In genomic region chr15:93074070-93074469, GRCm38 (mm10) we compare ENCODE assay signal across 26 mouse cellular contexts.
DNase-seq lines count a peak whose midpoint lies in the region; ATAC-seq and TF ChIP-seq lines count a peak whose summit lies in the region.
"Had no signal": no experiment of that assay in that cellular context is flagged by ENCODE, and none has a peak within 500 bp of the region (broad histone marks: within the 10 kb centered on the region; RNA-seq: fewer than 3 reads in every experiment).

No protein-coding gene starts in this region.

- no peaks in the 10 kb centered on the region for H3K27me3 ChIP-seq in heart, adult 2 months (ENCODE audit: control insufficient read depth, insufficient read depth, low read length)
- H3K27me3 ChIP-seq in liver, embryonic 14.5 days (ENCODE audit: control insufficient read depth, insufficient read depth, low read length), result no peaks in the 10 kb centered on the region
- H3K27me3 ChIP-seq in liver, embryonic 12.5 days (replicated peaks), result no peaks in the 10 kb centered on the region
- H3K27me3 ChIP-seq: embryonic facial prominence, embryonic 12.5 days; intestine, embryonic 15.5 days; liver, embryonic 13.5 days; lung, embryonic 15.5 days; midbrain, embryonic 13.5 days had no signal

- no peak for DNase-seq in heart, adult 2 months
- DNase-seq in heart, adult 11 months, result no peak
- no peak for DNase-seq in liver, embryonic 14.5 days (ENCODE audit: low read depth in 3 of 3, low spot score in 3 of 3)
- peak; percentile 21 for DNase-seq in R1 (ENCODE audit: low read depth, low spot score)
- DNase-seq: cerebellum, adult 9-10 months; cerebellum, postnatal 36 days; embryo, embryonic 11 days; gastrocnemius, postnatal 36 days; heart, postnatal 14 days; kidney, adult 9 months; kidney, postnatal 14 days; left cerebral cortex, postnatal 4 days; liver, embryonic 13.5 days; lung, postnatal 4 days had no signal

- no peak for TF ChIP-seq POLR2A in heart, adult 2 months (IDR thresholded peaks at IDR 0.05; ENCODE audit: insufficient read depth, low read depth, low read length)

- no peak for TF ChIP-seq EP300 in heart, adult 2 months (IDR thresholded peaks at IDR 0.05; ENCODE audit: insufficient read depth, low read depth, low read length)
- no peak for TF ChIP-seq EP300 in liver, embryonic 14.5 days (IDR thresholded peaks at IDR 0.05; ENCODE audit: low read depth)

- intact Hi-C loops in heart, adult 2 months (cut with DNase I), result no loop called here

- H3K4me3 ChIP-seq in heart, adult 2 months, result no peak overlapping the region
- no peak overlapping the region for H3K4me3 ChIP-seq in liver, embryonic 14.5 days (ENCODE audit: insufficient read depth in 1 of 2, low read depth in 2 of 2, low read length in 2 of 2)
- no peak overlapping the region for H3K4me3 ChIP-seq in liver, embryonic 12.5 days
- H3K4me3 ChIP-seq: embryonic facial prominence, embryonic 12.5 days; hindbrain, embryonic 10.5 days; intestine, embryonic 15.5 days; liver, embryonic 13.5 days; lung, embryonic 15.5 days; midbrain, embryonic 13.5 days had no signal

- H3K4me1 ChIP-seq in heart, adult 2 months (ENCODE audit: control insufficient read depth, insufficient read depth, low read length), result no peaks in the 10 kb centered on the region
- H3K4me1 ChIP-seq in liver, embryonic 14.5 days (replicated peaks; ENCODE audit: control insufficient read depth in 2 of 2, insufficient read depth in 2 of 2, low read length in 1 of 2), result no peaks in the 10 kb centered on the region
- no peaks in the 10 kb centered on the region for H3K4me1 ChIP-seq in liver, embryonic 12.5 days
- H3K4me1 ChIP-seq: embryonic facial prominence, embryonic 12.5 days; hindbrain, embryonic 10.5 days; intestine, embryonic 15.5 days; liver, embryonic 13.5 days; lung, embryonic 15.5 days; midbrain, embryonic 13.5 days had no signal

- no peak overlapping the region for H3K9ac ChIP-seq in heart, adult 2 months (ENCODE audit: low read depth, low read length)
- no peak overlapping the region for H3K9ac ChIP-seq in liver, embryonic 14.5 days (replicated peaks)
- no peak overlapping the region for H3K9ac ChIP-seq in liver, embryonic 12.5 days
- H3K9ac ChIP-seq: embryonic facial prominence, embryonic 12.5 days; intestine, embryonic 15.5 days; liver, embryonic 13.5 days; lung, embryonic 15.5 days; midbrain, embryonic 13.5 days had no signal

- no peak for ATAC-seq in liver, embryonic 14.5 days (ENCODE audit: insufficient read depth)
- no peak for ATAC-seq in liver, embryonic 12.5 days
- peak; percentile 56; the same call in 1 of the 2 replicates for ATAC-seq in granulocyte monocyte progenitor cell, adult 5-6 weeks (replicated peaks; ENCODE audit: poor library complexity, severe bottlenecking)
- ATAC-seq in frontal cortex, adult (ENCODE audit: low TSS enrichment), result no peak
- ATAC-seq: activated CD4-positive, CD25-positive, alpha-beta regulatory T cell, adult 4 months; CD4-positive, CD25-positive, alpha-beta regulatory T cell, adult 4 months; forebrain, embryonic 14.5 days; hindbrain, embryonic 16.5 days; intestine, embryonic 15.5 days; midbrain, embryonic 13.5 days had no signal

- no peaks in the 10 kb centered on the region for H3K36me3 ChIP-seq in heart, adult 2 months (ENCODE audit: control insufficient read depth, insufficient read depth, low read length)
- H3K36me3 ChIP-seq in liver, embryonic 14.5 days (replicated peaks; ENCODE audit: control insufficient read depth, insufficient read depth, low read depth), result no peaks in the 10 kb centered on the region
- no peaks in the 10 kb centered on the region for H3K36me3 ChIP-seq in liver, embryonic 12.5 days
- H3K36me3 ChIP-seq: embryonic facial prominence, embryonic 12.5 days; hindbrain, embryonic 10.5 days; intestine, embryonic 15.5 days; liver, embryonic 13.5 days; lung, embryonic 15.5 days; midbrain, embryonic 13.5 days had no signal

- no peaks in the 10 kb centered on the region for H3K79me2 ChIP-seq in heart, adult 2 months (replicated peaks; ENCODE audit: control insufficient read depth, insufficient read depth, low read length)

- H3K4me2 ChIP-seq in liver, embryonic 14.5 days (ENCODE audit: low read depth), result no peak overlapping the region
- H3K4me2 ChIP-seq in liver, embryonic 12.5 days, result no peak overlapping the region
- H3K4me2 ChIP-seq: embryonic facial prominence, embryonic 12.5 days; intestine, embryonic 15.5 days; liver, embryonic 13.5 days; lung, embryonic 15.5 days; midbrain, embryonic 13.5 days had no signal

- H3K9me3 ChIP-seq in liver, embryonic 14.5 days (ENCODE audit: control insufficient read depth, low read length), result no peaks in the 10 kb centered on the region
- no peaks in the 10 kb centered on the region for H3K9me3 ChIP-seq in liver, embryonic 12.5 days (replicated peaks)
- H3K9me3 ChIP-seq: embryonic facial prominence, embryonic 12.5 days; hindbrain, embryonic 10.5 days; intestine, embryonic 15.5 days; liver, embryonic 13.5 days; lung, embryonic 15.5 days; midbrain, embryonic 13.5 days had no signal

- peak; percentile 13; the same call in 1 of the 2 replicates for TF ChIP-seq CTCF in heart, adult 2 months (IDR thresholded peaks at IDR 0.05)
- 0 out of 2 replicates have a peak, but pooled peaks have one; percentile 10 for TF ChIP-seq CTCF in liver, embryonic 14.5 days (IDR thresholded peaks at IDR 0.05; ENCODE audit: low read depth)

- no peak overlapping the region for H3K27ac ChIP-seq in heart, adult 2 months
- no peak overlapping the region for H3K27ac ChIP-seq in liver, embryonic 14.5 days
- H3K27ac ChIP-seq in liver, embryonic 12.5 days, result no peak overlapping the region
- H3K27ac ChIP-seq: embryonic facial prominence, embryonic 12.5 days; hindbrain, embryonic 10.5 days; intestine, embryonic 15.5 days; liver, embryonic 13.5 days; lung, embryonic 15.5 days; midbrain, embryonic 13.5 days had no signal

- 56% methylated on average over 6 of the region's 6 CpGs for WGBS in heart, adult 2 months
- WGBS in liver, embryonic 14.5 days (ENCODE audit: insufficient replicate concordance), result 40% methylated on average over 6 of the region's 6 CpGs
- WGBS in liver, embryonic 12.5 days (ENCODE audit: insufficient replicate concordance), result 42% methylated on average over 6 of the region's 6 CpGs
